Mouse (Mus musculus) gastrocnemius, postnatal 10 days (tissue): Measurements from ENCODE around the gene Cep128. TPM values are rescaled to one million over a fixed set of nuclear protein-coding genes. Genes with fewer than 3 reads are reported as not detected.

Experiments
- DNase-seq: peaks from one replicate; pipeline ENCODE4 v3.0.0; 2021; ENCODE audit warnings: mixed read lengths
- total RNA-seq, 2 experiments: library from RNA; stranded (reverse); gene quantifications; 2 replicates each; pipeline ENCODE4 v1.2.3; 2021

Cep128 gene
- total RNA-seq, 2 experiments from 2014 or later, result 5.1 to 6.0 TPM

GRCm38 (mm10) chr12:91176808-91177526 lies 207.2 kb downstream of the Cep128 start:
- no peak for DNase-seq

DNA sequence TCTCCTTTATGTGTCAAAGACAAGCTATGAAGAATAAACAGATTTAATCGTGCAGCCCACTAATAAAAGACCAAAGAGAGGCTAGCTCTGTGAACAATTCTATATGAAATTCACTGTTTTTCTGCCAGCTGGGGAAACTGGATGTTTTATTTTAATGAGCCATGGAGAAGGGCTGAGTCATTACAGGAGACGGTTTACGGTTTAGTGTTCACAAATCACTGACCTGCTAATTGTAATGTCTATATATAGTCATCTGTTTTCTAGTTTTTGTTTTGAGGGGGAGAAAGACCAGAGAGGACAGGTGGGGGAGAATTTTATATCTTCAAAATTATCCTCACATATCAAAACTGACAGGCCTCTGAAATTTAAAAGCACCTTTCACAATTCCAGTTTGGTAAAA lies 212.6 kb downstream of the Cep128 start:
- DNase-seq, result no peak

DNA sequence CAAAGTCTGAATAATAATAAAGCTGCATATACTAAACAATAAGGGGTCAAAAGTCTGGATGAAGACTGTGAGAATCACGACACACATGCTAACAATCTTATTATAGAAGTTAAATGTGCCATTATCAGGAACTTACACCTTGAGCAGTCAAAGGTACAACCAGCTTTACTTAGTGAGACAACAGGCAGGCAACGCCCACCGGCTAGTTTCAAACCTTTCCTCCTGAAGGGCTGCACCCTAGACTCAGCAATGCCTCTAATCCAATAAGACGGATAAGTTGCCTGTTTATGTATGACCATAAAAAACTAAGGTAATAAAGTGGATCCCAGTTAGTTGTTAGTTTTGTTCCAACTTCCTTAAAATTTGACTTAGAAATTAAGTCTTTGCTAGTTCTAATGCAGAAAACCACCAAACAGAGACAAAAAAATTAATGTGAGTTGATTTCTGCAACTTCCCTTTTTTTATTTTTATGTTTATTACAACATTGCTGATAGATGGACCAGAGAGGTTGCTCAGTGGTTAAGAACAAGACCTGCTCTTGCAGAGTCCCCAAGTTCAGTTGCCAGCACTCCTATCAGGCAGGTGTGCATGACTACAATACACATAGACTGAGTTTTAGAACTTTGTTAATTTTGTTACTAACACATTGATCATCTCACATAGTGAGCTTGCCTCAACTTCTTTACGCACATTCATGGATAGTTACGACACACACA lies 223.0 kb downstream of the Cep128 start:
- no peak for DNase-seq

- no peak for DNase-seq
Measured at GRCm38 (mm10) chr12:91158481-91158880, 225.7 kb downstream of the Cep128 start.

- no peak for DNase-seq
Measured at GRCm38 (mm10) chr12:91154052-91154451, 230.2 kb downstream of the Cep128 start.

DNA sequence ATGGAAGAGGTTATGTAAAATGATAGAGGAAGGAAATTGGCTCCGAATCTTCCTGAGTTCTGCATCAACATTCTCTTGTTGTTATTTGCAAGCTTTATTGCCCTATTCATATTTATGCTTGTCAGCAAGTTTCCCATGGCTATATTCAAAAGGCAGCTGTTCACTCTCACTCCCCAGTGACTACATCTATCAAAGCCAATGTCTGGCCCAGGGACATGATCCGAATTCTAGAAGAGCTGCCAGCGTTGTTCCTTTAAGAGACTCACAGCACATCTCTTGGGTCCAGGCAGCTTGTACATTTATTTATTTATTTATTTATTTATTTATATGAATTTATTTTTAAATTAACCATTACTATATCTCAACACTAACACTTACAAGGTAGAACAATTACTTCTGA lies 235.1 kb downstream of the Cep128 start:
- DNase-seq, result no peak

GRCm38 (mm10) chr12:91134740-91135517 lies 249.3 kb downstream of the Cep128 start:
- no peak for DNase-seq

GRCm38 (mm10) chr12:91115054-91115453 lies 269.2 kb downstream of the Cep128 start:
- DNase-seq, result no peak

DNA sequence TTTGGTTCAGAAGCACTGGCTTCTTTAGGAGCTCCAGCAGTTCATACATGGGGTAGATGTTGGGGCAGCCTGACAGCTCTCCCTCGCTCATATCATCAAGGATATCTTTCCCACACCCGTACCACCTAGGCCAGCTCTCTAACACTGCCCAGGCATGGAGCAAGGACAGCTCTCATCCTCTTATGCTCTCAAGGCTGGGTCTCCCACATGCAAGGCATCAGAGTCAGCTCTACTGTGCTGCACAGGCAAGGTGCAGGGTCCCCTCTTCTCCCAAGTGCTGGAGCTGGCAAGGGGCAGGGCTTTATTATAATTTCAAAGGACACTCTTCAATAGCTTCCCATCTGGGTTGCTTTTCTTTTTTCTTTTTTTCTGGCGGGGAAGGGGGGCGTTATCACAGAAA lies 280.9 kb downstream of the Cep128 start:
- no peak for DNase-seq

GRCm38 (mm10) chr12:91097869-91098268 lies 286.3 kb downstream of the Cep128 start:
- DNase-seq, result no peak

DNA sequence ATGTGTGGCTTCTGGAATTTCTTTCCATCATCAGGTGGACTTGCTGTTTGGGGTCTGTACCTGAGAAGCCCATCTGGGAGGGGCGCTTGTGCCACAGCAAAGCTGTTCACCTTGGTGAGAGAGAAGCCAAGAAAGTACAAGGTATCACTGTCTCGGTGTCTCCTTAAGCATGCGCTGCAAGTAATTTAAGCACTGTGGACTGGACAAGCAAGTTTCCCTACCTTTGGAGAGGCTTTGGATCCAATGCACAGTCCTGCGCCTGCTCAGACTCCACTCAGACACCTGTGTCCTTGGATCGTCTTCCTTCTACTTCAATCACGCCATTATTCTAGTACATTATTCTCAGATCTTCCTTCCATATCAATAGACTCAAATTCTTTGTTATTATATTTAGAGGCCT lies 288.0 kb downstream of the Cep128 start:
- DNase-seq, result no peak

- no peak for DNase-seq
Measured at GRCm38 (mm10) chr12:91088271-91088670, 295.9 kb downstream of the Cep128 start.

GRCm38 (mm10) chr12:91085967-91086366 lies 298.2 kb downstream of the Cep128 start:
- no peak for DNase-seq

GRCm38 (mm10) chr12:91075600-91075999 lies 308.6 kb downstream of the Cep128 start:
- DNase-seq, result no peak

DNA sequence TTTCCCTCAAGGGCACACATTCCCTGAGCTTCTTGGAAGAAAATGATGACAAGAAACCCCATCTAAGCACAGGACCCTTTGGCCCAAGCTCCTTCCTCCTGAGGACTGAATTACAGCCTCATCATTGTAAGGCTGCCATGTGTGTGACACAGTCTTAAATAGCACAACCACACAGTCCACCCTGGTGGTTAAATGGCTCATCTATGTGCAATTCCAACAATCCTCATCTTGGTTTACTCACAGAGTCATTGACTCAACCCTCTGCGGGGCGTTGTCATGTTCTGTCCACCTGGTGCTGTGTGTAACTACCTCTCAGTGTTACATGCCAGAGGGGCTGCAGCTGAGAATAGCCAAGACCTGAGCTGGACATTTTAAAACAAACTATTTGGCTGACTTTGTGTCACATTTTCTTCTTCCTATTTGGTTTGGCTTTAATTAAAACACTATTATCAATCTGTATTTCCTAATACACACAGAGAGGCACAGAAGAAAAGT lies 313.6 kb downstream of the Cep128 start:
- DNase-seq, result no peak

DNA sequence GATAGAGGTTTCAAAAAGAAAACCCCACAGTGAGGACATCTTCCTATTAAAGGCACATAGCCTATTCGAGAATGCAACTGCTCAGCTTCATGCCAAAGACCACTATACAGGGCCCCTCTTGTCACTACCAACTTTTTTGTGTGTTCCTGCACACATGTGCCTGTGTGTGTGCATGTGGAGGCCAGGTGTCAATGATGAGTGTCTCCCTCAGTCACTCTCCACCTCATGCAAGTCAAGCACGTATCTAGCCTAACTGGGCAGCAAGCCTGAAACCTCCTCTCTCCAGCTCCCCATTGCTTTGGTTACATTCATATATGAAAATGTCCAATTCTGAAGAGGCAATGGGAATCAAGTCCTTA lies 317.1 kb downstream of the Cep128 start:
- no peak for DNase-seq

DNA sequence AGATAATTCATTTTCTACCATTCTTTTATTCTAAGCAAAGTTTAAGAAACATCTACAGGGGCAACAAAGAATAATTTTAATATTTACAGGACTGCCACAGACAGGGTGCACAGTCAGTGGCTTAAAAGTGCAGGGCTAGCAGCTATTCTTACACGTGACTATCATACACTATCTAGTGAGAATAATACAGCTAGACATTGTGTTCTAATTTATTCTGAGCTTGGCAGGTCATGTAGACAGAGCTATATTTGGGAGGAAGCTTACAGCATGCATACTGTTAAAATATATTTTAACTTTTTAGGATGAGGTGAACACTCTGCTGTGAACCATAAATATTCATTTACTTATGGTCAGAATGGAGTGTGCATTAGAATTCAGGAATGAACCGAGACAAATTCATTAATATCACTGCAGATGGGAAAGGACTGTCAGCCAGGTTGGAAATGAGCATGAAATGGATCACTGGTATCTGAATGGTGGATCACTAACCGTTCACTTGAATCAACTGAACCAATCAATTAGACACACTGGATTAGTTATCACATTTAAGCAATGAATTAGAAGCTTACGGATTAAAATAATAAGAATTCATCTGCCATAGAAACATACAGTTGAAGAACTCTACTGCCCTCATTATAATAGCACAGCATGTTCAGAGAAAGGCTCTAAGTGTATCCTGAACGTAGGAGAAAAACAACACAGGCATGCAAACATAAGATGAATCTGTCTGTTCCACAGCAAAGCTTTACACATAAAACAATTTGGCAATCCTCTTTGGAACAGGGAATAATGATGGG lies 317.7 kb downstream of the Cep128 start:
- DNase-seq, result no peak

DNA sequence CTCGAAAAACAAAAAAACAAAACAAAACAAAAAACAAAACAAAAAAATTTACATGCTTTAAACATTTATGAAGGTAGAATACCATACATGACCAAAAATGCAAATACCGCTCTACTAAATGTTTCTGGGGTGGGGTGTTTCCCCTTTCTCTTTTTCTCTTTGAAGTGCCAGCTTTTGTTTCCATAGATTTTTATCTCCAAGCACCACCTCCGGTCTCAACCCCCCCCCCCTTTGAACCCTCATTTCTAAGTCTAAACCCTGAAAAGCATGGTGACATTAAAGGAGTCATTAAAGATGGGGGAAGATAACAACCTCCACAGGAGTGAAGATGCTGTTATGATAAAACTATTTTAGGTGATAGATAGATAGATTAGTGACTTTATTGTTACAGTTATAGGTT lies 318.8 kb downstream of the Cep128 start:
- DNase-seq, result no peak

- DNase-seq, result no peak
Measured at GRCm38 (mm10) chr12:91064368-91064999, 319.7 kb downstream of the Cep128 start.

DNA sequence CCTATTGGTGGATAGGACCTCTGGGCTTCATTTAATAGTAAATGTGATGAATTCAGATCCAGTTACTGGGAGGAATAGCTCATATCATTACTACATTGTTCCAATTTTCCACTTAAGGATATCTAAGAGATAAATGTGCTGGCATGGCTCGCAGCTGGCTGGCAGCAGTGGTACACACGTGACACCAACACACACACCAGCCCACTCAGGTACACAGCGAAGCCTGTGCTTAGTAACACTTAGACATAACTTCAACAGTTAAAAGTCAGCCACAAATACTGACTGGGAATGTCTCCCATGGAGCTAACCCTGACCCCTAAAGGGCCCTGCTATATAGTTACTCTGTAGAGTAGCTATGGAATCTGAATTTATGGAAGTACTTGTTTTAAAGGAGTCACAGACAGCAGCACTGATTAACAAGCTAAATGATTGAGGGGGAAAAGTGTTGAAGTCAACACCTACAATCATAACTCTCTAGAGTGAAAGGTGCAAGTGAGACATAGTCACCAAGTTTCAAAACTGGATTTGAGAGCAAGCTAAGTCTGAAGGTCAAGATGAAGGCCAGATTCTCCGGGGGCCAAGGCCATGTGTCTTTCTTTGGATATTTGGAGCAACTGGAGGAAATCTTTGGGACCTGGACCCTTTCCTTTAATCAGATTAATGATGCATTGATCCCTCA lies 320.7 kb downstream of the Cep128 start:
- DNase-seq, result no peak

- no peak for DNase-seq
Measured at GRCm38 (mm10) chr12:91062681-91063080, 321.5 kb downstream of the Cep128 start.
